Mouse (Mus musculus): Measurements from ENCODE around the gene Dnase2b. TPM values are rescaled to one million over a fixed set of nuclear protein-coding genes. Genes with fewer than 3 reads are reported as not detected.

The Dnase2b gene
- polyA plus RNA-seq, 1 experiment from 2014 or later: not detected

DNA sequence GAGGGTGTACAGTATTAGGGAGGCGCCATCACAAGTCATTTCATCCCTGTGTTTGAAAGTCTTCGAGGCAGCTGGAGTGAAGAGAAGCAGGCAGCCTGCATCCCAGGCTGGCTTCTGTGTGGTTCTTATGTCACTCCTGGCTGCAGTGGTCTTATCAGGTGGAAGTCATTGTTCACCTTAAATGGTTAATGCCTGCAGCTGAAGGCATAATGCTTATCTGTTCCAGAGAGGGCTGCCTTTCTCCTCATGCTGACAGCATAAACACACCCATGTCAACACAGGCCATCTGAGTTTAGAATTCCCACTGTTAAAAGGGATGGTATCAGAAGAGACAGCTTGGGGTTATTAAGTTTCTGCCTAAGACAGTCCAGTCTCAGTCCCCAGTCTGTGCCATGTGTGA lies 14.2 kb downstream of the Dnase2b start:
- no peak overlapping the region for H3K4me2 ChIP-seq (replicated peaks)
- DNase-seq (ENCODE audit: low spot score) (no peak), ATAC-seq (ENCODE audit: low FRiP score) (no peak)
- H3K27ac ChIP-seq: no peak overlapping the region
- H3K9me3 ChIP-seq (ENCODE audit: control insufficient read depth, low read length): no peaks in the 10 kb centered on the region
- H3K9ac ChIP-seq: no peak overlapping the region
- 91% methylated on average over 2 of the region's 2 CpGs for WGBS
- no peak overlapping the region for H3K4me3 ChIP-seq (replicated peaks; ENCODE audit: low read length)
- no peaks in the 10 kb centered on the region for H3K36me3 ChIP-seq (replicated peaks; ENCODE audit: control insufficient read depth, insufficient read depth)
- H3K27me3 ChIP-seq (ENCODE audit: control insufficient read depth, insufficient read depth, low read length): no peaks in the 10 kb centered on the region
- no peaks in the 10 kb centered on the region for H3K4me1 ChIP-seq (replicated peaks; ENCODE audit: control insufficient read depth, insufficient read depth, low read length)

DNA sequence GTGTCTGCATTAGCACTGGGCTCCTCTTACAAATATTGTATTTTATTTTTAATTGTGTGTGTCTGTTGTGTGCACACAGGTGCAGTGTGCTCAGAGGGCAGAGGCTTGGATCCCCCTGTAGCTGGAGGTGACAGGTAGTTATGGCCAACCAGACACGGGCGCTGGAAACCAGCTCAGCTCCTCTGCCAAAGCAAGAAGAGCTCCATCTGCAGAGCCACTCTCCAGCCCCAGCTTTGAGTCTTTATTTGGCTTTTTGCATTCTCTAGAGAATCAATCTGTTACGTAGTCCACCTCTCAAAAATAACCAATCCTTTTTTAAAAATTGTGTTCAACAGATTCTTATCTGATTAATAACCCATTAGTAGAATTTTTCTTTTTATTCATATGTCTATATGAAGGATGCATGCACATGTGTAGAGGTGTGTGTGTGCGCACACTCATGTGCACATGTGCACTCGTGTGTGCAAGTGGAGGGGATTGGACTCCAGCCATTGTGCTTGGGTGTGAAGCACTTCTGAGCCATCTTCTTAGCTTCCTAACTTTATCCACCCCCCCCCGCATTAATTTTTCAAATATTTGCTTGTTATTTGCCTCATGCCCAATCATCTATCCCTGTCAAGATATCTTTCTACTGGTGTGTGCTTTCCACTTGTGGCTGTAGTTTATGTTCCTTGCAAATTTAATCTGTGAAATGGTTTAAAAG lies 16.0 kb downstream of the Dnase2b start:
- H3K4me2 ChIP-seq (replicated peaks): no peak overlapping the region
- ATAC-seq (ENCODE audit: low FRiP score): no peak
- H3K4me1 ChIP-seq (replicated peaks; ENCODE audit: control insufficient read depth, insufficient read depth, low read length): no peaks in the 10 kb centered on the region
- no peak for DNase-seq (ENCODE audit: low spot score)
- H3K9ac ChIP-seq: no peak overlapping the region
- no peaks in the 10 kb centered on the region for H3K27me3 ChIP-seq (ENCODE audit: control insufficient read depth, insufficient read depth, low read length)
- no peak overlapping the region for H3K4me3 ChIP-seq (replicated peaks; ENCODE audit: low read length)
- H3K9me3 ChIP-seq (ENCODE audit: control insufficient read depth, low read length): no peaks in the 10 kb centered on the region
- no peaks in the 10 kb centered on the region for H3K36me3 ChIP-seq (replicated peaks; ENCODE audit: control insufficient read depth, insufficient read depth)
- 88% methylated on average over 6 of the region's 6 CpGs for WGBS
- no peak overlapping the region for H3K27ac ChIP-seq

DNA sequence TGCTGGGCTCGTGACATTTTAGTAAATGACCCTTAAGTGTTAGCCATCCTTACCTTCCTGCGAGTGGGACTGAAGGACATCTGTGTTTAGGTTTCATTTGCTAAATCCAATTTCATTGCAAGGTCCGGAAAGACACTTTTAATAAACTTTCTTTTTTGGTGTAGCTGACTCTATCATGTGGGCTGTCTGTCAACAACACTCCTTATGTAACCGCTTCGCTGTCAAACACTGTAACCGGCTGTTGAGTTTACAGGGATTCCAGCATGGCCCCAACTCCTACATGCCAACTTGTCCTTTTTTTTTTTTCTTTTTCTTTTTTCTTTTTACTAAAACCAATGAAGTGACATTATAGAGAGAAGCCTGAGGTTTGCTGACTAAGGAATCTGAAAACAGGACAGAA lies 17.0 kb downstream of the Dnase2b start:
- H3K36me3 ChIP-seq (replicated peaks; ENCODE audit: control insufficient read depth, insufficient read depth): no peaks in the 10 kb centered on the region
- no peaks in the 10 kb centered on the region for H3K9me3 ChIP-seq (ENCODE audit: control insufficient read depth, low read length)
- no peak overlapping the region for H3K4me3 ChIP-seq (replicated peaks; ENCODE audit: low read length)
- H3K27ac ChIP-seq: no peak overlapping the region
- ATAC-seq (ENCODE audit: low FRiP score): no peak
- DNase-seq (ENCODE audit: low spot score): no peak
- H3K4me1 ChIP-seq (replicated peaks; ENCODE audit: control insufficient read depth, insufficient read depth, low read length): no peaks in the 10 kb centered on the region
- no peaks in the 10 kb centered on the region for H3K27me3 ChIP-seq (ENCODE audit: control insufficient read depth, insufficient read depth, low read length)
- H3K9ac ChIP-seq: no peak overlapping the region
- WGBS: 92% methylated on average over 6 of the region's 6 CpGs
- H3K4me2 ChIP-seq (replicated peaks): no peak overlapping the region

DNA sequence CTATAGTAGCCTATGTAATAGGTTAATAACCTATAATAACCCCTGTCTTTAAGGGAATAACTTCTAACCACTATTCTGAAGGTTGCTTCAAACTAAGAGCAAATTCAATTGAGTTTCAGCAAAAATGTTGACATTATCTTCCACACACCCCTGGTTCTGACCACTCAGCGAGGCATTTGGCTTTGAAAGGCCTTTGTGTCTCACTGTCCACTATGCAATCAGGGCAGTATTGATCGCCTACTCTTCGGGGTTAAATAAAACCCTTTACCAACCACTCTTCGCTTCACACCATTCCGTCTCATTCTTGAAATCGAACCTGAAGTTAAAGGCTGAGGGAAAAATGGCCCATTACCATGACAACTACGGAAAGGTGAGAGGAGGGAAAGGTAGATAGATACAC lies 18.5 kb downstream of the Dnase2b start:
- Histone ChIP-seq H3K27me3 (ENCODE audit: control insufficient read depth, insufficient read depth, low read length) (no peaks in the 10 kb centered on the region), H3K27ac (no peak overlapping the region)

DNA sequence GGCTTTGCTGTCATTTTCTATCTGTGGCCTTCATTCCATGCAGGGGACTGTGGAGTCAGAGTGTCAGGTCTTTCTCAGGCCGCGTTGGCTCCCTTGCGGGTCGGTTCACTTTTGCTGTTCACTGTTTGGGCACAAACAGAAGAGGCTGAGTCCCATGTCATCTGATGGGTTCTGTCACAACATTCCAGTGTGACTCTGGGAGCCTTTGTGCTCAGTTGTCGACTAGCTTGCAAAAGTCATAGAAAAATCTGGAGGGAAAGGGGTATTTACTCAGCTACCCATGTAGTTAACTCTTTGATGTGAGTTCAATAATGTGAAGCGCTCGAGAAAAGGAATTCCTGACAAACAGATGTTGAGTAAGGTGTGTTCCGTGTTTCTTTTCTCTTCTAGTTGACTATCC lies 19.0 kb downstream of the Dnase2b start:
- Histone ChIP-seq H3K36me3 (replicated peaks; ENCODE audit: control insufficient read depth, insufficient read depth) (no peaks in the 10 kb centered on the region), H3K27me3 (ENCODE audit: control insufficient read depth, insufficient read depth, low read length) (no peaks in the 10 kb centered on the region), H3K9ac (no peak overlapping the region), H3K4me2 (replicated peaks) (no peak overlapping the region), H3K4me3 (replicated peaks; ENCODE audit: low read length) (no peak overlapping the region), H3K4me1 (replicated peaks; ENCODE audit: control insufficient read depth, insufficient read depth, low read length) (no peaks in the 10 kb centered on the region), H3K27ac (no peak overlapping the region), H3K9me3 (ENCODE audit: control insufficient read depth, low read length) (no peaks in the 10 kb centered on the region)
- ATAC-seq (ENCODE audit: low FRiP score): no peak
- no peak for DNase-seq (ENCODE audit: low spot score)
- WGBS: 89% methylated on average over 8 of the region's 8 CpGs

More for the DNA sequence above, 18.5 kb downstream of the Dnase2b start:
- Histone ChIP-seq H3K4me2 (replicated peaks) (no peak overlapping the region), H3K4me3 (replicated peaks; ENCODE audit: low read length) (no peak overlapping the region), H3K9me3 (ENCODE audit: control insufficient read depth, low read length) (no peaks in the 10 kb centered on the region), H3K9ac (no peak overlapping the region), H3K36me3 (replicated peaks; ENCODE audit: control insufficient read depth, insufficient read depth) (no peaks in the 10 kb centered on the region), H3K4me1 (replicated peaks; ENCODE audit: control insufficient read depth, insufficient read depth, low read length) (no peaks in the 10 kb centered on the region)
- DNase-seq (ENCODE audit: low spot score) (no peak), ATAC-seq (ENCODE audit: low FRiP score) (no peak)
- 85% methylated on average over 7 of the region's 7 CpGs for WGBS

DNA sequence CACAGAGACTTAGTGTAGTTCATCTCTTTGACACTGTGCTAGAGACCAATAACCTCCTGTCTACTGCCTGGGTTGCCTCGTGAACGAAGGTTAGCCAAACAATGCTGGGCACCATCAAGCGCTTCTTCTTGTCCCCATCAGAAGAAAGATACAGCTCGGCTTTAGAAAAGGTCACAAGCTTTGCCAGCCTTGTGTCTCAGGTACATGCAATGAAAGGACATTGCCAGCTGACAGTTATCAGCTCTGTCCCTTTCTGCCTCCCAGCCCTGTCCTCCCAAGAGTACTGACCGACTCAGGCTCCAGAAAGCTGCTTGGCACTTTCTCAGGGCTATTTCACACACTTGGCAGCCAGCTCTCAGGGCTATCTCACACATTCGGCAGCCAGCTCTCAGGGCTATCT lies 20.0 kb downstream of the Dnase2b start:
- ATAC-seq (ENCODE audit: low FRiP score): no peak

DNA sequence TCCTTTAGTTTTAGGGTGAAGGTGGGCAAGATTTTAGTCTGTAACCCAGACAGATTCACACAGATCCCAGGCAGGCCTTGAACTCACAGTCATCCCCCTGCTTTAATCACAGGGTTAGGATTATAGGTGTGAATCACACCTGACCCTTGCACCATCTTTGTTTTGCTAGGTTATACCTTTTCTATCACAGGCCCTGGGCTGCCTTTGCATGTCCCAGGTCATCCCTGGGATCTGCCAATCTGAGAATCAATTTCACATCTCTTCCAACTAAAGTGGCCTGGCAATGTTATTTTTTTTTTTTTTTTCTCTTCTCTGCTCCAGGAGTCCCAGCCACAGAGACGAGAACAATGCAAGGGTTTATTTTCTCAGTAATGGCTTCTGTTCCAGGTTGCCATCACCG lies 23.8 kb downstream of the Dnase2b start:
- H3K9ac ChIP-seq: no peak overlapping the region
- DNase-seq (ENCODE audit: low spot score): no peak
- no peak overlapping the region; the same call in 1 of the 2 replicates for H3K27ac ChIP-seq
- H3K4me3 ChIP-seq (replicated peaks; ENCODE audit: low read length): no peak overlapping the region
- 48% methylated on average over 2 of the region's 2 CpGs for WGBS
- H3K9me3 ChIP-seq (ENCODE audit: control insufficient read depth, low read length): no peaks in the 10 kb centered on the region
- H3K27me3 ChIP-seq (ENCODE audit: control insufficient read depth, insufficient read depth, low read length): no peaks in the 10 kb centered on the region
- H3K36me3 ChIP-seq (replicated peaks; ENCODE audit: control insufficient read depth, insufficient read depth): no peaks in the 10 kb centered on the region
- no peak overlapping the region for H3K4me2 ChIP-seq (replicated peaks)
- H3K4me1 ChIP-seq (replicated peaks; ENCODE audit: control insufficient read depth, insufficient read depth, low read length): no peaks in the 10 kb centered on the region
- ATAC-seq (ENCODE audit: low FRiP score): no peak

More for the DNA sequence above, 20.0 kb downstream of the Dnase2b start:
- Histone ChIP-seq H3K27ac (no peak overlapping the region), H3K36me3 (replicated peaks; ENCODE audit: control insufficient read depth, insufficient read depth) (no peaks in the 10 kb centered on the region), H3K4me2 (replicated peaks) (no peak overlapping the region), H3K9me3 (ENCODE audit: control insufficient read depth, low read length) (no peaks in the 10 kb centered on the region), H3K27me3 (ENCODE audit: control insufficient read depth, insufficient read depth, low read length) (no peaks in the 10 kb centered on the region), H3K4me1 (replicated peaks; ENCODE audit: control insufficient read depth, insufficient read depth, low read length) (no peaks in the 10 kb centered on the region), H3K4me3 (replicated peaks; ENCODE audit: low read length) (no peak overlapping the region), H3K9ac (no peak overlapping the region)
- DNase-seq (ENCODE audit: low spot score): no peak
- WGBS: 90% methylated on average over 6 of the region's 6 CpGs

DNA sequence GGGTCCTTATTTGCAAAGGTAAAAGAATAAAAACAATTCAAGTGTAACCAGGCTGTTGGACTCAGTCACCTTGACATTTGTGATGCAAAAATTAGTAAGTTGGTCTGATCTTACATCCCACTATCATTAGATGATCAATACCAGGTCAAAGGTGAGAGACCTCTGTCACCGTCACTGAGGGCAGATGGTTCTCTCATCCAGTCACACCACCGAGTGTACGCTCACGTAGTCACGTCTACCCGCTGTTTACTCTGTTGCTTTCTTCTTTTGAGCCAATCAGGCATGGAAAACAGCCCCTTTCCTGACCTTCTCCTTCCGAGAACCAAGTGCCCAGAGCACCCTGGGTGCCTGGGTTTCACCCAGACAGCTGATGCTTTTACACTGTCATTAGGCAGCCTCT lies 24.2 kb downstream of the Dnase2b start:
- 66% methylated on average over 7 of the region's 7 CpGs for WGBS

DNA sequence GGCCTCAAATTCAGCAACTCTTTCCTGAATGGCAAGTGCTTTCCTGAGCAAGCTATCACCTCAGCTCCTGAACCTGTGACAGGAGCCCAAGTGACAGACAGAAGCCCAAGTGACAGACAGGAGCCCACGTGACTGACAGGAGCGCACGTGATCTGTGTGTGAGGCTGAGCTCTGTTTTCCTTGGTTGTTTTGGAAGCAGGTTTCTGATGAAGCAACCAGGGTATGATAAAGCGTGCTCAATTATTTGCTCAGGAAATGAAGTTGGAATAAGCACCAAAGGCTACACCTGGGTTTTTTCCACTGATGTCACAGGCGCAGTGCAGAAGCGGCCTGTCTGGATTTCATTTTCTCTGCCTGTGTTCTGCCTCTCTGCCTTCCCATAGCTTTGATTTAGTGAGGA lies 25.9 kb downstream of the Dnase2b start:
- no peaks in the 10 kb centered on the region for H3K4me1 ChIP-seq (replicated peaks; ENCODE audit: control insufficient read depth, insufficient read depth, low read length)
- no peak overlapping the region for H3K9ac ChIP-seq
- no peak overlapping the region for H3K4me2 ChIP-seq (replicated peaks)
- DNase-seq (ENCODE audit: low spot score) (no peak), ATAC-seq (ENCODE audit: low FRiP score) (no peak)
- 86% methylated on average over 6 of the region's 6 CpGs for WGBS
- H3K27me3 ChIP-seq (ENCODE audit: control insufficient read depth, insufficient read depth, low read length): no peaks in the 10 kb centered on the region
- H3K9me3 ChIP-seq (ENCODE audit: control insufficient read depth, low read length): no peaks in the 10 kb centered on the region
- peak overlapping the region; percentile 53 for H3K27ac ChIP-seq
- H3K36me3 ChIP-seq (replicated peaks; ENCODE audit: control insufficient read depth, insufficient read depth): no peaks in the 10 kb centered on the region
- H3K4me3 ChIP-seq (replicated peaks; ENCODE audit: low read length): no peak overlapping the region

More for the DNA sequence above, 24.2 kb downstream of the Dnase2b start:
- Histone ChIP-seq H3K4me2 (replicated peaks) (no peak overlapping the region), H3K27ac (no peak overlapping the region), H3K9me3 (ENCODE audit: control insufficient read depth, low read length) (no peaks in the 10 kb centered on the region), H3K9ac (no peak overlapping the region), H3K36me3 (replicated peaks; ENCODE audit: control insufficient read depth, insufficient read depth) (no peaks in the 10 kb centered on the region), H3K4me1 (replicated peaks; ENCODE audit: control insufficient read depth, insufficient read depth, low read length) (no peaks in the 10 kb centered on the region), H3K27me3 (ENCODE audit: control insufficient read depth, insufficient read depth, low read length) (no peaks in the 10 kb centered on the region), H3K4me3 (replicated peaks; ENCODE audit: low read length) (no peak overlapping the region)
- ATAC-seq (ENCODE audit: low FRiP score): no peak
- no peak for DNase-seq (ENCODE audit: low spot score)

DNA sequence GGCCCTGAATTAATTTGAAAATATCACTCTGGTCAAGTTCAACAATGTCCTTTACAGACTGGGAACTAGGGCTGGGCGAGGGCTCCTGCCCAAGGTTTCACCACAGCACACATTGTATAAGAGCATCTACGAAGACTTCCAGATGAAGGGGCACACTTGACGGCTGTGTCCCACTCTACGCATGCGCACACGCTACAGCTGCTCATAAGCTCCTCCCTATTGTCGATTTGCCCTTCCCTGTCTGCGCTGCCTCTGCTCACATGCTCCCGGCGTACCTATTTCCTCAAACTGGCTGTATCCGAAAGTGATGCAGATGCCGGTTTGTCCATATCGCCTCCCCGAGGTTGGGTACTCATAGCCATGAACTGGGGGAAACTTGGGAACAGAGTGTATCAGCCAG lies 28.8 kb downstream of the Dnase2b start:
- WGBS: 93% methylated on average over 14 of the region's 14 CpGs
- DNase-seq (ENCODE audit: low spot score) (no peak), ATAC-seq (ENCODE audit: low FRiP score) (no peak)
- Histone ChIP-seq H3K9ac (no peak overlapping the region), H3K9me3 (ENCODE audit: control insufficient read depth, low read length) (no peaks in the 10 kb centered on the region), H3K27me3 (ENCODE audit: control insufficient read depth, insufficient read depth, low read length) (no peaks in the 10 kb centered on the region), H3K36me3 (replicated peaks; ENCODE audit: control insufficient read depth, insufficient read depth) (no peaks in the 10 kb centered on the region), H3K4me3 (replicated peaks; ENCODE audit: low read length) (no peak overlapping the region), H3K27ac (no peak overlapping the region), H3K4me2 (replicated peaks) (no peak overlapping the region), H3K4me1 (replicated peaks; ENCODE audit: control insufficient read depth, insufficient read depth, low read length) (no peaks in the 10 kb centered on the region)

All from hindbrain, embryonic 14.5 days (tissue).